Mouse (Mus musculus) lung, postnatal 0 days (tissue): Measurements from ENCODE around the gene Grtp1.

ENCODE experiments used
- CTCF ChIP-seq: IDR thresholded peaks from 2 replicates; pipeline ENCODE4 v1.5.1; 2016; ENCODE audit warnings: antibody characterized with exemption, mild to moderate bottlenecking
- EP300 ChIP-seq: IDR thresholded peaks from 2 replicates; pipeline ENCODE4 v1.6.1; 2016; ENCODE audit warnings: antibody characterized with exemption, mild to moderate bottlenecking, control low read depth

DNA sequence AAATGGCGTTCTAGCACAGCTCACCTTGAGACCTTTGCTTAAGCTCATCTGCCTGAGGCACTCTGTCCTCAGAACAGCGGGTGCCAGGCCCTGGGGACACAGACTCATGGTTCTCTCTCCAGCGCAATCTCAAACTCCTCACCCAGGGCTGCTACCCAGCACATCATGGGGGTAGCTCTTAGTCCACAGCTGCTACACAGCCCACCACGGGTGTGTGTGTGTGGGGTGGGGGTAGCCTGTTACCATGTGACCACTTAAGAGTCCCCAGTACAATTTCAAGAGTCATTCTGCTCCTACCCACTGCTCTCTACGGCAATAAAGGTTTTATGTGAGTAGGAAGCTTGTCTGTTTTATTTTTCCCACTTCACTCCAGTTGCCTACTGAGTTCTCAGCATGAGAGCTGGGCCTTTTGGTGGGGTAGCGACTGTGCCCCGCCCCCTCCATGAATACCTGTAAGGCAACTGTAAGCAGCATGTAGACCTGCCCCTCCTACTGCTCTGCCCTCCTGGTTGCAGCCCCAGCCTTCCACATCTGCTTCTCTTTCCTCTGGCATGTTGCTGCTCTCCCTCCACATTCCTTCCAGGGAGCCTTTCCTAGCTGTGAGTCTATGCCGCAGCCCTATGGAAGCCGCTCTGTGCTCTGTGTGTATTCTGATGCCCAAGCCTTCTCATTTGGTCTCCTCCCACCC lies 28.6 kb upstream of the Grtp1 start:
- TF ChIP-seq CTCF (no peak), EP300 (no peak)
